Mouse (Mus musculus) thymus, adult 2 months (tissue): ENCODE results near the gene Sgms1.

Source experiments
- CTCF ChIP-seq: fragments of 200-500 bp; IDR thresholded peaks from 2 replicates; pipeline ENCODE4 v1.5.1; 2012; ENCODE audit warnings: mild to moderate bottlenecking, control low read depth, low read length, moderate library complexity, borderline replicate concordance; ENCODE audit not compliant: control insufficient read depth, poor library complexity, insufficient read depth; ENCODE audit errors: extremely low read depth
- POLR2A ChIP-seq: fragments of 200-500 bp; IDR thresholded peaks from 2 replicates; pipeline ENCODE4 v1.6.1; 2012; ENCODE audit warnings: mild to moderate bottlenecking, low read length, control low read depth, moderate library complexity; ENCODE audit not compliant: control insufficient read depth, poor library complexity, insufficient read depth; ENCODE audit errors: extremely low read depth

- TF ChIP-seq POLR2A: no peak
- no peak for TF ChIP-seq CTCF
Measured at GRCm38 (mm10) chr19:32224318-32225096, 165.0 kb downstream of the Sgms1 start.
